Mouse (Mus musculus): Measurements from ENCODE around the gene Cdadc1. TPM values are rescaled to one million over a fixed set of nuclear protein-coding genes. Genes with fewer than 3 reads are reported as not detected.
"Not testable (repeated sequence)": the region's sequence is repeated elsewhere in the genome, so short reads cannot be mapped to it uniquely, and the experiment has no call there.

The Cdadc1 gene
- total RNA-seq, 4 experiments from 2014 or later, result 30.2 to 37.7 (median 31.2) TPM

GRCm38 (mm10) chr14:59614149-59614548 is 16.4 kb upstream of the Cdadc1 start:
- DNase-seq (ENCODE audit: low spot score in 2 of 2), result not testable (repeated sequence)

- no peak for DNase-seq (ENCODE audit: low spot score in 2 of 2)
Observed at GRCm38 (mm10) chr14:59612920-59613625, 15.3 kb upstream of the Cdadc1 start.

GRCm38 (mm10) chr14:59607021-59607420 is 9.3 kb upstream of the Cdadc1 start:
- DNase-seq (ENCODE audit: low spot score in 2 of 2), result no peak

- peak; percentile 43 to 48 for DNase-seq (ENCODE audit: low spot score in 2 of 2)
Observed at GRCm38 (mm10) chr14:59605671-59606353, 8.1 kb upstream of the Cdadc1 start.

GRCm38 (mm10) chr14:59604002-59604645 is 6.4 kb upstream of the Cdadc1 start:
- DNase-seq (ENCODE audit: low spot score in 2 of 2), result no peak

GRCm38 (mm10) chr14:59598260-59598627 is 485 bp upstream of the Cdadc1 start:
- DNase-seq (ENCODE audit: low spot score in 2 of 2), result no peak

- no peak for DNase-seq (ENCODE audit: low spot score in 2 of 2)
Observed at GRCm38 (mm10) chr14:59594988-59595387, 2.8 kb downstream of the Cdadc1 start.

GRCm38 (mm10) chr14:59592593-59592992 is 5.2 kb downstream of the Cdadc1 start:
- DNase-seq (ENCODE audit: low spot score in 2 of 2), result no peak

GRCm38 (mm10) chr14:59591901-59592300 is 5.9 kb downstream of the Cdadc1 start:
- DNase-seq (ENCODE audit: low spot score in 2 of 2), result no peak

- no peak for DNase-seq (ENCODE audit: low spot score in 2 of 2)
Observed at GRCm38 (mm10) chr14:59590614-59591013, 7.1 kb downstream of the Cdadc1 start.

GRCm38 (mm10) chr14:59576385-59576784 is 21.4 kb downstream of the Cdadc1 start:
- DNase-seq (ENCODE audit: low spot score in 2 of 2), result no peak

GRCm38 (mm10) chr14:59566756-59567155 is 31.0 kb downstream of the Cdadc1 start:
- no peak for DNase-seq (ENCODE audit: low spot score in 2 of 2)

- no peak for DNase-seq (ENCODE audit: low spot score in 2 of 2)
Observed at GRCm38 (mm10) chr14:59557886-59558285, 39.9 kb downstream of the Cdadc1 start.

- DNase-seq (ENCODE audit: low spot score in 2 of 2), result no peak
Observed at GRCm38 (mm10) chr14:59557071-59557470, 40.7 kb downstream of the Cdadc1 start.

GRCm38 (mm10) chr14:59555928-59556531 is 41.7 kb downstream of the Cdadc1 start:
- peak; percentile 31 to 45 for DNase-seq (ENCODE audit: low spot score in 2 of 2)

GRCm38 (mm10) chr14:59555018-59555417 is 42.7 kb downstream of the Cdadc1 start:
- no peak for DNase-seq (ENCODE audit: low spot score in 2 of 2)

- DNase-seq (ENCODE audit: low spot score in 2 of 2), result no peak
Observed at GRCm38 (mm10) chr14:59554025-59554424, 43.7 kb downstream of the Cdadc1 start.

- no peak for DNase-seq (ENCODE audit: low spot score in 2 of 2)
Observed at GRCm38 (mm10) chr14:59551956-59552355, 45.8 kb downstream of the Cdadc1 start.

GRCm38 (mm10) chr14:59550841-59551240 is 46.9 kb downstream of the Cdadc1 start:
- DNase-seq (ENCODE audit: low spot score in 2 of 2), result peak in 1 of 2 experiments; percentile 13

- peak; percentile 63 to 83 for DNase-seq (ENCODE audit: low spot score in 2 of 2)
Observed at GRCm38 (mm10) chr14:59549106-59549505, 48.7 kb downstream of the Cdadc1 start.

- no peak for DNase-seq (ENCODE audit: low spot score in 2 of 2)
Observed at GRCm38 (mm10) chr14:59548532-59548931, 49.2 kb downstream of the Cdadc1 start.

GRCm38 (mm10) chr14:59547530-59547929 is 50.2 kb downstream of the Cdadc1 start:
- DNase-seq (ENCODE audit: low spot score in 2 of 2), result no peak
